Mouse (Mus musculus) CD8-positive naive resting alpha-beta T cell, adult 2 months (primary cell): ENCODE data around the gene Tnfrsf18.

Experiments
- DNase-seq, 2 experiments: peaks; one replicate each; pipeline ENCODE4 v3.0.0; 2022; ENCODE audit warnings: low read depth in 2 of 2, low spot score in 2 of 2

Tnfrsf18 gene

GRCm38 (mm10) chr4:156032856-156033255, 6.9 kb downstream of the Tnfrsf18 start:
- DNase-seq: no peak

- DNase-seq: peak; percentile 63 to 72
Measured at GRCm38 (mm10) chr4:156033476-156034119, 7.6 kb downstream of the Tnfrsf18 start.

GRCm38 (mm10) chr4:156034301-156034700, 8.3 kb downstream of the Tnfrsf18 start:
- no peak for DNase-seq

DNA sequence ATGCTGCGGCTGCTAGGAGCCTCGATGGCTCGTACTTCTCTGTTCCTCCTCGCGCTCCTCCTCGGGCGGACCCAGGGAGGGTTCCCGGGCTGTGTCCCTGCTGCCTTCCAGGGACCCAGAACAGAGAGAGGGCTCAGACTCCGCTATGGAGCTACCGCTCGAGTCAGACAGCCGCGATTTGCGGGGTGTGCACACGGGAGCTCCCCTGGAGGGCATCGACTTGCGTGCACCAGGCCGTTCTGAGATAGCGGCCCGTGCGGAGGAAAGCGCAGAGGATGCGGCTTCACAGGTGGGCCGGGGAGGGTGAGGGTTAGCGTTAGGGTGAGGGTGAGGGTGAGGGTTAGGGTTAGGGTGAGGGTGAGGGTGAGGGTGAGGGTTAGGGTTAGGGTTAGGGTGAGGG, 8.9 kb downstream of the Tnfrsf18 start:
- peak in 1 of 2 experiments; percentile 15 for DNase-seq

DNA sequence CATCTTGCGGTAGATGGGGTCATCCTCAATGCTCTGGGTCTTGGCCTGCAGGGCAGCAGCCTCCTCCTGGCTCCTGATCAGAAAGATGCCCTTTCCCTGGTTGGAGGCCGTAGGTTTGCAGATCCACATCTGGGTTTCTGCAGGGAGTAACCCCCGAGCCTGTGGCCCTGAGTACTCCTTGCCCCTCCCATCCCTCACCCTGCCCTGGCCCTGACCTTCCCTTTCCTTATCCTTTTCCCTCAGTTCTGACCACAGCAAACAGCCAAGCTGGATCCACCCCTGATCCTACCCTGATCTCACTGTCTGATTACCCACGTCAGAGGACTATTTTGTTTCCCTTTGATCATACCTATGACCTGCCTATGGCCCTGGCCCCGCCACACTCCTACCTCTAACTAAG, 18.8 kb downstream of the Tnfrsf18 start:
- DNase-seq: no peak

DNA sequence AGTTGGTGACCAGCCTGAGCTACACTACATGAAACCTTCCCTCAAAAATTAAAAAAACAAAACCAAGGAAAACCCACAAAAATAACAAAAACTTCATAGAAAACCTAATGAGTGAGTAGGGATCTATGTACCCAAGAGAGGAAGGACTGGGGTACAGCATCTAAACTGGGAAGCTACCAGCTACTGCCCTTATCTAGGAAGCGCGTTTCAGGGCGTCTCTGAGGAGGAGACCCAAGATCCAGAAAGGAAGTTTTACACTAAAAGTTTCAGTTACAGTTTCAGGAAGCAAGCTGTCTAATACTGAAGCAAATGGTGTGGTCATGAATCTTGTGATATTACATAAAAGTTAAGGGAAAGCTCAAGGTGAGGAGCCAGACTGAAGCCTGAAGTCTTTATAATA, 23.8 kb downstream of the Tnfrsf18 start:
- no peak for DNase-seq

DNA sequence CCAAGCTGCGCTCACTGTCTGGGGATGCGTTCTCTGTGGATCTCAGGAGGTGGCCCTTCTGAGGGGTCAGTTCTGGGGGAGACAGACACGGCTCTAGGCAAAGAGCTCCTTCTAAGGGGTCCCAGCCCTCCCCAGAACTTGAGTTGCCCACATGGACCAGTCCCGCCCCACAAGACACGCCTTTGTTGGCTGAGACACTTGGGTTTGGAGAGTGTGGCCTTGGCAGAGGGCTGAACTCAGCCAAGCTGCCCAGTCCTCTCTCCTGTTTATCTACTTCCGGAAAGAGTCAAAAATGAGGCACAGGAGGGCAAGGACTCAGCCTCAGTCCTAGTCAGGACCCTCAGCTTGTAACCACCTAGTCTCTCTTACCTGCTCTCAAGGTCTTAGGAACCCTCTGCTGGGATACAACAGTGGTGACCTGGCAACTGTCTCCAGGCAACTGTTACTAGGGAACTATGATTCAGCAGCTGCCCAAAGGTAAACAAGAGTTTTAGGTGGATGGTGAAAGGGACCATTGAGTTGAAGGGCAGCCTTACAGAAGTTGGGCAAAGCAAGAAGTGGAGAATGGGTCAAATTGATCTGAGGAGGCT, 24.5 kb downstream of the Tnfrsf18 start:
- DNase-seq: no peak

- DNase-seq: no peak
Measured at GRCm38 (mm10) chr4:156053113-156053512, 27.1 kb downstream of the Tnfrsf18 start.

- no peak for DNase-seq
Measured at GRCm38 (mm10) chr4:156054130-156054529, 28.2 kb downstream of the Tnfrsf18 start.

DNA sequence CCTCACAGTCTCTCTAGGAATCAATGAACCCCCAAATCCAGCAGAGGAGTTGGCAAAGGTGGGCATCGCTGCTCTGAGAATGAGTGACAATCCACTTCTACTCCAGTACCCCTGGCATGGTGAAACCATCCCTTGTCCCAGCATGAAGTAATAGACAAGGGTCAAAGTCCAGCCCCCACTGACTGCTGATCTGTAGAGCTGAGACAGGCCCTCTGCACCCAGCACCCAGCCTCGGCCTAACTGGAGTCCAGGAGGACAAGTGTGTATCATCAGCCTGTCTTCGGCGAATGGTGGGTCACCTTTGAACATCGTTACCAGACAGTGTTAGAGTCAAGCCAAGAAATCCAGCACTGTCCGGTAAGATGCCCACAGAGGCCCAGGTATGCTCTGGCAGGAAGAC, 28.6 kb downstream of the Tnfrsf18 start:
- DNase-seq: no peak

DNA sequence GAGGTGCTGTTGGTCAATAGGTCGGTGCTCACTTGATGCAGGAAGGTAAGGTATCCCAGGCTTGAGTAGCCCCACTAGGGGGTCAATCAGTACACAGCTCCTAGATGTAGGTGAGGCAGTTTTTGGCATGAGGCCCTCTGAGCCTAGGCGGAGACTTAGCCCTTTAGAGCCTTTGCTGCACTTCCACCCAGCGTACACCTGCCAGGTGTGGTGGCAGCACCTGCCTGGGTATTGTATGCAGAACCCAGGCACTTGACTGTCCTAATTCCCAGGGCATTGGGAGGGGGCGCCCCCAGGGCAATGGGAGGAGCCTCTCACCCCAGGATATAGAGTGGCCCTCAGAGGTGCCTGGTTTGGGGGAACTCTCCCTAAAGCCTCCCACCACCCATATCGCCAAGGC, 29.2 kb downstream of the Tnfrsf18 start:
- no peak for DNase-seq

GRCm38 (mm10) chr4:156057702-156058101, 31.7 kb downstream of the Tnfrsf18 start:
- DNase-seq: no peak

DNA sequence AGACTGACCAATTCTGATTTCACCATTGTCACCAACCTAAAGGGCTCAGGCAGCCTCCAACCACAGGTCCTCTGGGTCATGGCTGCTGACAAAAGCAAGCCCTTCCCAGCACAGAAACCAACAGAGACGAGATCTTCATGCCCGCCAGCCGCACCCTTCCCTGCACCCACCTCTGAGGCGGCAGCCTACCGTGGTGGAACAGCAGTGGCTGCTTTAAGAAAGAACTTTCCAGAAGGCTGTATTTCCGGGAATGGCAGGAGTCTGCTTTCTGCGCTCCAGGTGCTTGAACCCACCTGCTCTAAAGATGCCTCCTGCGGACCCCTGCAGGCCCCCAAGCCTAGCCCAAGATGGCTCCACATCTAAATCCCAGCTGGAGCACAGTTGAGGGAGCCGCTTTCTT, 32.9 kb downstream of the Tnfrsf18 start:
- DNase-seq: no peak

GRCm38 (mm10) chr4:156059261-156059660, 33.3 kb downstream of the Tnfrsf18 start, which contains the start of gene Ttll10:
Ttll10 (minus strand) TSS chr4:156059414.
- DNase-seq: no peak

DNA sequence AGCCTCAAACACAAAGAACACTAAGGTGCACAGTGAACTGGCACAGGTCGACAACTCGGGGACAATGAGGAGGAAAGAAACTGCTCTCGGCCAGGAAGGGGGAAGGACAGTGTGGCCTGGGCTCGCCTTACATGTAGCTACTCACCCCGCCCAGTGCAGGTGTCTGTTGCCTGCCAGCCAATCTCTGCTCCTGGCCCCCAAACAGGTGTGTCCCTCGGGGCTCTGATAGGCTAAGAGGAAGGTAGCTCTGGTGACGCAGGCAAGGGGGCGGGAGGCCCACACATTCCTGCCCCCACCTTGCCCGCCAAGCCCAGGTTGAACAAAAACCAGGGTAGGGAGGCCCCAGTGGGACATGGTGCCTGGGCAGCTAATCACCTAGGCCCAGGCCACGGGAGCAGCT, 33.7 kb downstream of the Tnfrsf18 start:
- no peak for DNase-seq

GRCm38 (mm10) chr4:156063861-156064509, 38.0 kb downstream of the Tnfrsf18 start:
- no peak for DNase-seq

DNA sequence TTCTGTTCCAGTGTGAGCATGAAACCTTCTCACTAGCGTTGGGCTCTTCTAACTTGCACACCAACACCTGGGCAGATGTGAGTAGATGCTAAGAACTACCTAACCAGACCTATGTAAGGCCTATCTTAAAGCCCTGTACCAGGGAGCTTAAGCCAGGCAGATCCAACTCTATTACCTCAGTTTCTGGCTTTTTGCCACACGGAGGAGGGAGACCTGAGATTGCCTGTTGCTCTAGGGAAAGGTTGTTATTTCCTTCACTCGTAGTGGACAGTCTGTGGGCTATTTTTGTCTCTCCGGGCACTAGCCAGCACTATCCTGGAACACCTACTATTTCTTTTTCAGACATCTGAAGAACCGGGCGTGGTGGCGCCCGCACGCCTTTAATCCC, 38.5 kb downstream of the Tnfrsf18 start:
- DNase-seq: no peak

DNA sequence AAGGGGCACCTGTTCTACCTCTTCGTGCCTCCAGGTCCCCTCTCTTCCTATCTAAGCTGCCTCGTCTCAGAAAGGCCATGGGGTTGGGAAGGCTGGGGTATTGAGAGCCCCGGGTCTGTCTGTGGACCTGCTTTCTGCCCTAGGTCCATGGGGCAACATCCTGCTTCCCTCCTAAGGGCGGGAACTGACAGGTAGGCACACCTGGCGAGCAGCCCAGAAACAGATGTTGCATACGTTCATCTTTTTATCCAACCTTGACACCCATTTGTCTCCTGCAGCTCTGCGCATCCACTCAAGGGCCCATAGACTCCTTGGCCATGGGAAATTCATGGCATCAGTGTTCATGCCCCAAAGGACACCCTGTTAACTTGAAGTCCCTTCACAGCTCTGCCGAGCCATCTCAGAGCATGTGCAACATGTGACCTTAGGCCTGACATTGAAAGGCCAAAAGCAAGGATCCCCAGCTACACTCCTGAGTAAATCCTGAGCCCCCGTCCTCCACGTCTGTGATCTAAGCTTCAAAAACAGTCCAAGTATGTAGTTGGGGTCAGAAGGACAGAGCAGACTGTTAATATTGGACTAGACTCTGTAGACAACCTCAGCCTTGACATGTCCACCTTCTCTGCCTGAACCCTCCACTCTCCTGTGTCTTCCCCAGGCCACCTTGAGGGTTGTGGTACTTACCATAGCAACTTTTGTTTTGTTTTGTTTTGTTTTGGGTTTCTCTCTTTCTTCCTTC, 39.4 kb downstream of the Tnfrsf18 start:
- DNase-seq: no peak

- peak in 1 of 2 experiments; percentile 12 for DNase-seq
Measured at GRCm38 (mm10) chr4:156067256-156067949, 41.4 kb downstream of the Tnfrsf18 start.

GRCm38 (mm10) chr4:156069701-156070100, 43.7 kb downstream of the Tnfrsf18 start:
- no peak for DNase-seq

DNA sequence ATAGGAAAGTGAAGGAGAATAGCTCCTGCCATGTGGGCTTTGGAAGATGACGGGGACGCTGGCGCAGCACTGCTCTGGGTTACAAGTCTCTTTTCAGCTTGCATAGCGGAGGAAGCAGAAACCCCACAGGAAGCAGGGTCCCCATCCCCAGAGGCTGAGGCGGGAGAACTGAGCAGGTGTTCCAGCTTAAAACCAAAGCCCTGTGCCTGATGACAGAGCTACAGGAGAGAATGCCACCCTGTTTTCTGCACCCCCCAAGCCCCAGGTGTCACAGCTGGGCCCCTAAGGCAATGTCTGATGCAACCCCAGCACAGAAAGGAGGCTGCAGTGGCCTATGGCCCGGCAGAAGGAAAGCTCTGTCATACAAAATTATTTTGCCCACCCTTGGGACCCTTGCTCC, 44.3 kb downstream of the Tnfrsf18 start:
- DNase-seq: peak in 1 of 2 experiments; percentile 18
